Mouse (Mus musculus) CD4-positive naive resting alpha-beta T cell, adult 57 days (primary cell): ENCODE results near the gene Gm12845. TPM values are rescaled to one million over a fixed set of nuclear protein-coding genes. Genes with fewer than 3 reads are reported as not detected.

Experiments used
- total RNA-seq: library from RNA; stranded (reverse); gene quantifications from one replicate; pipeline ENCODE4 v1.2.4, GENCODE M21; 2023

Gene Gm12845
- not detected for total RNA-seq

GRCm38 (mm10) chr4:117724112-117724511 is at the start of gene Gm12845:
TSS of gene Gm12845 (plus strand) at chr4:117724412.

DNA sequence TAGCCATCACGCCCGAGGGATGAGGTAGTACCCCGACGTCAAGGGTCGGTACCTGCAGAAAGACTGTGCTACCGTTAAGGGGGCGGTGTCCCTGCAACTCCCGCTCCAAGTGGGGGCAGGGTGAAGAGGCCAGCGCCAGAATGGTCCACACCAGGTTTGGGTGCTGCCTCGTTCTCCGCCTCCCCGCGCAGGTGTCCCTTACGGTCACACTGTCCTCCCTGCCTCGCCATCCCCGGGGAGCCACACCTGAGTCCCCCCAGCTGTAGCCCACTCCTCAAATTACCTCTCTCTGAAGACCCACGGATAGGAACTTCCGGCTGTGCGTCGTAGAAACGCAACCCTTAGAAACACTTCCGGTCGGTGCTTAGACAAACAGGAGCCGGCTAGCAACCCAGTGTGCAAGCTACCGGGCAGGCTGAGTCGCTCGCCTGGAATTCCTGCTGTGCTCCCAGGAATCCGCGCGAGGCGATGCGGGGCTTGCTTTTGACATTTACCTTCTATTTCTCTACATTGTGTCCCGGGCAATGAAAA is 42.2 kb upstream of the Gm12845 start, which contains the start of gene Dmap1:
Gene Dmap1, minus strand, starts transcription at position 343 of the 531 bp plus-strand sequence.

DNA sequence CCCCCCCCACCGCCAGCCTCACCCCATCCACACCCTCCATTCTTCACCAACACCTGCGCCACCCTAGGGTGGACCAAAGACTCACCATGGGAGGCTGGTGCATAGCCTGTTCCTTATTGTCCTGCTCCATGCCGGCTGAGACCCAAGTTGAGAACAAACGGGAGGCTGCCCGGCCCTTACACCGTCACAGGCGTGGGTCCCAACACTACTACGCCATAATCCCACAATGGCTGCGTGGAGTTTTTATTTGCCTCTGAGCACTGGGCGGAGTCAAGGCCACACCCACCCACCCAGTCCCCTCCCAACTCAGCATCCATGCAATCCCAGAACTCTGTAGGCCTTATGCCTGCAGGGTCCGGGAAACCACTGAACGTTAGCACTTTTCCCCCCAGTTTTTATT is 41.2 kb downstream of the Gm12845 start, which contains the start of gene Klf17:
Gene Klf17, minus strand, starts transcription at position 233 of the 400 bp plus-strand sequence.

Other genes with a start within 250 kb of the Gm12845 start
- 171 TPM for gene Rnf220, start 227.4 kb upstream of the Gm12845 start, total RNA-seq
- 47.9 TPM for gene Eri3, start 174.0 kb upstream of the Gm12845 start, total RNA-seq
- gene Dmap1, start 42.1 kb upstream of the Gm12845 start, total RNA-seq: 23.9 TPM
- not detected for gene Klf17, start 41.2 kb downstream of the Gm12845 start, total RNA-seq
- gene Slc6a9, start 110.1 kb downstream of the Gm12845 start, total RNA-seq: 2.2 TPM
- gene Ccdc24, start 148.1 kb downstream of the Gm12845 start, total RNA-seq: not detected
- not detected for gene B4galt2, start 159.1 kb downstream of the Gm12845 start, total RNA-seq
- 114 TPM for gene Atp6v0b, start 162.9 kb downstream of the Gm12845 start, total RNA-seq
- gene Dph2, start 167.6 kb downstream of the Gm12845 start, total RNA-seq: 11.2 TPM
- gene Ipo13, start 190.6 kb downstream of the Gm12845 start, total RNA-seq: 35.7 TPM
- gene Artn, start 205.4 kb downstream of the Gm12845 start, total RNA-seq: 0.38 TPM